Mouse (Mus musculus): ENCODE data around the gene Ttc36. TPM values are rescaled to one million over a fixed set of nuclear protein-coding genes. Genes with fewer than 3 reads are reported as not detected.
A peak's percentile ranks its signal among the peaks of the same experiment; 100 is the strongest.
"Not testable (repeated sequence)": the region's sequence is repeated elsewhere in the genome, so short reads cannot be mapped to it uniquely, and the experiment has no call there.

Gene Ttc36
- polyA plus RNA-seq, 1 experiment = 0.32 TPM

- Histone ChIP-seq H3K36me3 (ENCODE audit: control insufficient read depth, insufficient read depth, low read length) (0 out of 2 replicates have a peak, but pooled peaks cover 2% of the 10 kb centered on the region), H3K27me3 (ENCODE audit: control insufficient read depth, insufficient read depth, low read length) (no peaks in the 10 kb centered on the region), H3K4me1 (ENCODE audit: control insufficient read depth, insufficient read depth, low read length) (peaks cover 4% of the 10 kb centered on the region), H3K27ac (ENCODE audit: control insufficient read depth, insufficient read depth, low read depth, low read length) (peak overlapping the region; percentile 94), H3K4me3 (ENCODE audit: control insufficient read depth, low read depth, low read length) (peak overlapping the region; percentile 96)
- TF ChIP-seq CTCF (IDR thresholded peaks at IDR 0.05; ENCODE audit: control insufficient read depth, insufficient read depth, insufficient replicate concordance, low read depth, low read length) (peak; percentile 80; the same call in 1 of the 2 replicates), POLR2A (IDR thresholded peaks at IDR 0.05; ENCODE audit: control insufficient read depth, low read depth, low read length) (peak; percentile 89)
Observed at GRCm38 (mm10) chr9:44772750-44773651, 29.9 kb downstream of the Ttc36 start.

- no peaks in the 10 kb centered on the region for H3K27me3 ChIP-seq (ENCODE audit: control insufficient read depth, insufficient read depth, low read length)
- peaks cover 4% of the 10 kb centered on the region for H3K4me1 ChIP-seq (ENCODE audit: control insufficient read depth, insufficient read depth, low read length)
- 0 out of 2 replicates have a peak, but pooled peaks cover 2% of the 10 kb centered on the region for H3K36me3 ChIP-seq (ENCODE audit: control insufficient read depth, insufficient read depth, low read length)
- peak overlapping the region; percentile 92 for H3K27ac ChIP-seq (ENCODE audit: control insufficient read depth, insufficient read depth, low read depth, low read length)
- TF ChIP-seq CTCF (IDR thresholded peaks at IDR 0.05; ENCODE audit: control insufficient read depth, insufficient read depth, insufficient replicate concordance, low read depth, low read length) = no peak
- TF ChIP-seq POLR2A (IDR thresholded peaks at IDR 0.05; ENCODE audit: control insufficient read depth, low read depth, low read length) = no peak
- peak overlapping the region; percentile 96; the same call in 1 of the 2 replicates for H3K4me3 ChIP-seq (ENCODE audit: control insufficient read depth, low read depth, low read length)
Observed at GRCm38 (mm10) chr9:44772392-44772749, 30.5 kb downstream of the Ttc36 start.

- Histone ChIP-seq H3K4me1 (ENCODE audit: control insufficient read depth, insufficient read depth, low read length) (peaks cover 4% of the 10 kb centered on the region), H3K36me3 (ENCODE audit: control insufficient read depth, insufficient read depth, low read length) (0 out of 2 replicates have a peak, but pooled peaks cover 1% of the 10 kb centered on the region), H3K27ac (ENCODE audit: control insufficient read depth, insufficient read depth, low read depth, low read length) (no peak overlapping the region), H3K27me3 (ENCODE audit: control insufficient read depth, insufficient read depth, low read length) (no peaks in the 10 kb centered on the region), H3K4me3 (ENCODE audit: control insufficient read depth, low read depth, low read length) (no peak overlapping the region)
- TF ChIP-seq POLR2A (IDR thresholded peaks at IDR 0.05; ENCODE audit: control insufficient read depth, low read depth, low read length) (no peak), CTCF (IDR thresholded peaks at IDR 0.05; ENCODE audit: control insufficient read depth, insufficient read depth, insufficient replicate concordance, low read depth, low read length) (no peak)
Observed at GRCm38 (mm10) chr9:44771376-44771775, 31.5 kb downstream of the Ttc36 start.

GRCm38 (mm10) chr9:44768029-44768394 lies 34.9 kb downstream of the Ttc36 start:
- peak overlapping the region; percentile 29; the same call in 1 of the 2 replicates for H3K27ac ChIP-seq (ENCODE audit: control insufficient read depth, insufficient read depth, low read depth, low read length)
- not testable (repeated sequence) for H3K4me1 ChIP-seq (ENCODE audit: control insufficient read depth, insufficient read depth, low read length)

GRCm38 (mm10) chr9:44767101-44768028 lies 35.5 kb downstream of the Ttc36 start, which contains the start of the genes Arcn1 and Ift46:
TSS of gene Arcn1 (minus strand) at chr9:44767845.
TSS of gene Ift46 (plus strand) at chr9:44767908.
- Histone ChIP-seq H3K27ac (ENCODE audit: control insufficient read depth, insufficient read depth, low read depth, low read length) (peak within 1 kb of the TSS; percentile 96), H3K36me3 (ENCODE audit: control insufficient read depth, insufficient read depth, low read length) (no peaks in the 10 kb centered on the region), H3K4me1 (ENCODE audit: control insufficient read depth, insufficient read depth, low read length) (peaks cover 6% of the 10 kb centered on the region), H3K4me3 (ENCODE audit: control insufficient read depth, low read depth, low read length) (peak within 1 kb of the TSS; percentile 95), H3K27me3 (ENCODE audit: control insufficient read depth, insufficient read depth, low read length) (no peaks in the 10 kb centered on the region)
- TF ChIP-seq CTCF (IDR thresholded peaks at IDR 0.05; ENCODE audit: control insufficient read depth, insufficient read depth, insufficient replicate concordance, low read depth, low read length) (no peak), POLR2A (IDR thresholded peaks at IDR 0.05; ENCODE audit: control insufficient read depth, low read depth, low read length) (peak; percentile 75)

More at GRCm38 (mm10) chr9:44768029-44768394, 34.9 kb downstream of the Ttc36 start:
- not testable (repeated sequence) for H3K27me3 ChIP-seq (ENCODE audit: control insufficient read depth, insufficient read depth, low read length); H3K36me3 ChIP-seq (ENCODE audit: control insufficient read depth, insufficient read depth, low read length)
- H3K4me3 ChIP-seq (ENCODE audit: control insufficient read depth, low read depth, low read length) = peak overlapping the region; percentile 59

GRCm38 (mm10) chr9:44760873-44761272 lies 42.0 kb downstream of the Ttc36 start:
- Histone ChIP-seq H3K4me1 (ENCODE audit: control insufficient read depth, insufficient read depth, low read length) (peaks cover 2% of the 10 kb centered on the region), H3K36me3 (ENCODE audit: control insufficient read depth, insufficient read depth, low read length) (no peaks in the 10 kb centered on the region; the same call in 1 of the 2 replicates), H3K27me3 (ENCODE audit: control insufficient read depth, insufficient read depth, low read length) (no peaks in the 10 kb centered on the region), H3K27ac (ENCODE audit: control insufficient read depth, insufficient read depth, low read depth, low read length) (no peak overlapping the region), H3K4me3 (ENCODE audit: control insufficient read depth, low read depth, low read length) (no peak overlapping the region)
- no peak for TF ChIP-seq POLR2A (IDR thresholded peaks at IDR 0.05; ENCODE audit: control insufficient read depth, low read depth, low read length)

Other genes with a start within 250 kb of the Ttc36 start
- 8.6 and 11.2 TPM in 2 replicates for gene Cxcr5, start 241.2 kb downstream of the Ttc36 start, polyA plus RNA-seq (2012; rRNA removed)
- gene Ddx6, start 198.2 kb downstream of the Ttc36 start, polyA plus RNA-seq (2012; rRNA removed) = 9.0 and 11.7 TPM in 2 replicates
- 0.47 TPM in 1 of 2 replicates, not detected in the other for gene Treh, start 129.8 kb downstream of the Ttc36 start, polyA plus RNA-seq (2012; rRNA removed)
- gene Phldb1, start 67.9 kb downstream of the Ttc36 start, polyA plus RNA-seq (2012; rRNA removed) = 3.8 and 4.8 TPM in 2 replicates
- 22.0 and 28.5 TPM in 2 replicates for gene Arcn1, start 35.2 kb downstream of the Ttc36 start, polyA plus RNA-seq (2012; rRNA removed)
- gene Ift46, start 35.2 kb downstream of the Ttc36 start, polyA plus RNA-seq (2012; rRNA removed) = 199 and 203 TPM in 2 replicates
- 3.0 and 3.1 TPM in 2 replicates for gene Tmem25, start 3.8 kb downstream of the Ttc36 start, polyA plus RNA-seq (2012; rRNA removed)
- gene Kmt2a, start 78.2 kb upstream of the Ttc36 start, polyA plus RNA-seq (2012; rRNA removed) = 3.4 and 4.9 TPM in 2 replicates
- gene Atp5l, start 117.7 kb upstream of the Ttc36 start, polyA plus RNA-seq (2012; rRNA removed) = 134 and 141 TPM in 2 replicates
- 11.5 and 16.6 TPM in 2 replicates for gene Ube4a, start 162.5 kb upstream of the Ttc36 start, polyA plus RNA-seq (2012; rRNA removed)
- not detected in 2 replicates for gene Cd3g, start 177.4 kb upstream of the Ttc36 start, polyA plus RNA-seq (2012; rRNA removed)
- gene Cd3d, start 178.7 kb upstream of the Ttc36 start, polyA plus RNA-seq (2012; rRNA removed) = 49.4 and 55.3 TPM in 2 replicates
- 0.07 and 0.43 TPM in 2 replicates for gene Cd3e, start 206.6 kb upstream of the Ttc36 start, polyA plus RNA-seq (2012; rRNA removed)
- 0.65 and 1.7 TPM in 2 replicates for gene Mpzl2, start 236.7 kb upstream of the Ttc36 start, polyA plus RNA-seq (2012; rRNA removed)